Mouse (Mus musculus) MEL (cell line): Measurements from ENCODE around the gene Faim2. TPM values are rescaled to one million over a fixed set of nuclear protein-coding genes. Genes with fewer than 3 reads are reported as not detected.

Experiments used
- DNase-seq: peaks from one replicate; pipeline ENCODE4 v3.0.0; 2011; ENCODE audit warnings: low read depth, low spot score
- H3K27ac ChIP-seq: 2 replicates; pipeline ENCODE4 v1.5.1; 2012; ENCODE audit warnings: low read depth, mild to moderate bottlenecking, control low read depth, low read length, moderate library complexity; ENCODE audit not compliant: control insufficient read depth
- H3K27me3 ChIP-seq, 2 experiments: fragments of 150-350 bp in 1 of 2; sonication (generic) in 1 of 2; 2 replicates each; pipeline ENCODE4 v1.6.1; 2012; ENCODE audit warnings: low read length in 2 of 2, mild to moderate bottlenecking in 2 of 2, improper control_type of control experiment in 1 of 2, moderate library complexity in 1 of 2; ENCODE audit not compliant: insufficient read depth in 2 of 2, control insufficient read depth in 1 of 2
- H3K36me3 ChIP-seq, 2 experiments: 2 replicates each; pipeline ENCODE4 v1.6.1; 2012 to 2014; ENCODE audit warnings: low read length in 2 of 2, improper control_type of control experiment in 1 of 2, inconsistent platforms in 1 of 2, mild to moderate bottlenecking in 1 of 2; ENCODE audit not compliant: insufficient read depth in 2 of 2, control insufficient read depth in 1 of 2
- H3K4me1 ChIP-seq, 2 experiments: fragments of 150-350 bp in 1 of 2; sonication (generic) in 1 of 2; 2 replicates each; pipeline ENCODE4 v1.6.1; 2012; ENCODE audit warnings: low read length in 2 of 2, improper control_type of control experiment in 1 of 2, mild to moderate bottlenecking in 1 of 2; ENCODE audit not compliant: insufficient read depth in 2 of 2, control insufficient read depth in 1 of 2
- H3K4me3 ChIP-seq, 2 experiments: fragments of 150-350 bp in 1 of 2; sonication (generic) in 1 of 2; 2 replicates each; pipeline ENCODE4 v1.5.1; 2012; ENCODE audit warnings: low read depth in 2 of 2, low read length in 2 of 2, mild to moderate bottlenecking in 2 of 2, moderate library complexity in 2 of 2, control low read depth in 1 of 2, improper control_type of control experiment in 1 of 2; ENCODE audit not compliant: control insufficient read depth in 1 of 2, insufficient read depth in 1 of 2
- H3K79me2 ChIP-seq: 2 replicates; pipeline ENCODE4 v1.6.1; 2012; ENCODE audit warnings: mild to moderate bottlenecking, low read length, moderate library complexity; ENCODE audit not compliant: control insufficient read depth, poor library complexity, insufficient read depth
- H3K9ac ChIP-seq: 2 replicates; pipeline ENCODE4 v1.6.1; 2012; ENCODE audit warnings: low read depth, mild to moderate bottlenecking, control low read depth, low read length, moderate library complexity; ENCODE audit not compliant: control insufficient read depth, poor library complexity, severe bottlenecking
- H3K9me3 ChIP-seq: fragments of 150-350 bp; sonication (generic); replicated peaks from 2 replicates; pipeline ENCODE4 v1.6.1; 2012; ENCODE audit warnings: mild to moderate bottlenecking, low read length, improper control_type of control experiment, moderate library complexity; ENCODE audit not compliant: insufficient read depth
- CHD2 ChIP-seq: IDR thresholded peaks from 2 replicates; pipeline ENCODE4 v1.6.1; 2011; ENCODE audit warnings: low read length, improper control_type of control experiment
- CTCF ChIP-seq, 3 experiments: IDR thresholded peaks in 2 of 3; conservative IDR thresholded peaks in 1 of 3; 2 replicates each; pipeline ENCODE4 v1.5.1; 2011 to 2012; ENCODE audit warnings: low read length in 3 of 3, low read depth in 2 of 3, mild to moderate bottlenecking in 2 of 3, improper control_type of control experiment in 1 of 3, inconsistent platforms in 1 of 3, mixed read lengths in 1 of 3, moderate library complexity in 1 of 3; ENCODE audit not compliant: control insufficient read depth in 1 of 3, insufficient read depth in 1 of 3, poor library complexity in 1 of 3, severe bottlenecking in 1 of 3
- E2F4 ChIP-seq: IDR thresholded peaks from 2 replicates; pipeline ENCODE4 v1.6.1; 2011; ENCODE audit warnings: low read depth, low read length, improper control_type of control experiment, borderline replicate concordance
- ELF1 ChIP-seq: IDR thresholded peaks from 2 replicates; pipeline ENCODE4 v1.6.1; 2014; ENCODE audit warnings: low read depth, mild to moderate bottlenecking, inconsistent platforms, low read length, improper control_type of control experiment, moderate library complexity
- EP300 ChIP-seq, 2 experiments: IDR thresholded peaks; 2 replicates each; pipeline ENCODE4 v1.6.1; 2011; ENCODE audit warnings: improper control_type of control experiment in 2 of 2, low read length in 2 of 2, low read depth in 1 of 2, mild to moderate bottlenecking in 1 of 2
- GABPA ChIP-seq: IDR thresholded peaks from 2 replicates; pipeline ENCODE4 v1.6.1; 2012; ENCODE audit warnings: low read depth, mild to moderate bottlenecking, inconsistent platforms, low read length, improper control_type of control experiment, moderate library complexity
- GATA1 ChIP-seq: IDR thresholded peaks from 2 replicates; pipeline ENCODE4 v1.6.1; 2011; ENCODE audit warnings: low read depth, low read length, improper control_type of control experiment
- HCFC1 ChIP-seq: IDR thresholded peaks from 2 replicates; pipeline ENCODE4 v1.6.1; 2012; ENCODE audit warnings: low read depth, mild to moderate bottlenecking, inconsistent platforms, low read length, improper control_type of control experiment, moderate library complexity
- JUND ChIP-seq: IDR thresholded peaks from 2 replicates; pipeline ENCODE4 v1.6.1; 2011; ENCODE audit warnings: low read depth, mild to moderate bottlenecking, improper control_type of control experiment, low read length
- KAT2A ChIP-seq: conservative IDR thresholded peaks from 2 replicates; pipeline ENCODE4 v1.6.1; 2012; ENCODE audit warnings: low read depth, low read length, improper control_type of control experiment, inconsistent platforms
- MAFK ChIP-seq: IDR thresholded peaks from 2 replicates; pipeline ENCODE4 v1.6.1; 2011; ENCODE audit warnings: low read depth, mild to moderate bottlenecking, low read length, improper control_type of control experiment, borderline replicate concordance
- MAX ChIP-seq: IDR thresholded peaks from 2 replicates; pipeline ENCODE4 v1.6.1; 2011; ENCODE audit warnings: low read length, improper control_type of control experiment
- MAZ ChIP-seq: IDR thresholded peaks from 2 replicates; pipeline ENCODE4 v1.6.1; 2012; ENCODE audit warnings: low read depth, mild to moderate bottlenecking, inconsistent platforms, low read length, improper control_type of control experiment
- MEF2A ChIP-seq: IDR thresholded peaks from 2 replicates; pipeline ENCODE4 v1.6.1; 2014; ENCODE audit warnings: low read depth, mild to moderate bottlenecking, inconsistent platforms, low read length, improper control_type of control experiment; ENCODE audit not compliant: poor library complexity, insufficient replicate concordance, severe bottlenecking; ENCODE audit errors: extremely low read depth
- MXI1 ChIP-seq: IDR thresholded peaks from 2 replicates; pipeline ENCODE4 v1.6.1; 2011; ENCODE audit warnings: mild to moderate bottlenecking, low read depth, low read length, improper control_type of control experiment
- MYB ChIP-seq: IDR thresholded peaks from 2 replicates; pipeline ENCODE4 v1.6.1; 2011; ENCODE audit warnings: mild to moderate bottlenecking, low read depth, low read length, improper control_type of control experiment
- MYC ChIP-seq: IDR thresholded peaks from 2 replicates; pipeline ENCODE4 v1.6.1; 2011; ENCODE audit warnings: low read depth, mild to moderate bottlenecking, low read length, improper control_type of control experiment, moderate library complexity
- NELFE ChIP-seq: IDR thresholded peaks from 2 replicates; pipeline ENCODE4 v1.6.1; 2011; ENCODE audit warnings: low read depth, low read length, improper control_type of control experiment
- POLR2AphosphoS2 ChIP-seq: IDR thresholded peaks from 2 replicates; pipeline ENCODE4 v1.6.1; 2011; ENCODE audit warnings: low read length, improper control_type of control experiment
- POLR2AphosphoS5 ChIP-seq: IDR thresholded peaks from 2 replicates; pipeline ENCODE4 v1.6.1; 2012; ENCODE audit warnings: low read depth, borderline replicate concordance, mild to moderate bottlenecking, inconsistent platforms, low read length, moderate library complexity, mixed read lengths
- RAD21 ChIP-seq: IDR thresholded peaks from 2 replicates; pipeline ENCODE4 v1.6.1; 2011; ENCODE audit warnings: mild to moderate bottlenecking, low read depth, low read length, improper control_type of control experiment
- RCOR1 ChIP-seq: IDR thresholded peaks from 2 replicates; pipeline ENCODE4 v1.6.1; 2012; ENCODE audit warnings: low read depth, mild to moderate bottlenecking, inconsistent platforms, low read length, improper control_type of control experiment
- SMC3 ChIP-seq: IDR thresholded peaks from 2 replicates; pipeline ENCODE4 v1.6.1; 2011; ENCODE audit warnings: low read depth, low read length, improper control_type of control experiment
- TAL1 ChIP-seq: IDR thresholded peaks from 2 replicates; pipeline ENCODE4 v1.6.1; 2012; ENCODE audit warnings: mild to moderate bottlenecking, inconsistent platforms, low read length, moderate library complexity, mixed read lengths
- TCF12 ChIP-seq: IDR thresholded peaks from 2 replicates; pipeline ENCODE4 v1.6.1; 2014; ENCODE audit warnings: low read depth, mild to moderate bottlenecking, inconsistent platforms, low read length, improper control_type of control experiment, moderate library complexity
- USF1 ChIP-seq: IDR thresholded peaks from 2 replicates; pipeline ENCODE4 v1.6.1; 2014; ENCODE audit warnings: low read depth, mild to moderate bottlenecking, inconsistent platforms, low read length, improper control_type of control experiment, moderate library complexity
- USF2 ChIP-seq, 2 experiments: IDR thresholded peaks; 2 replicates each; pipeline ENCODE4 v1.6.1; 2011 to 2012; ENCODE audit warnings: improper control_type of control experiment in 2 of 2, low read length in 2 of 2, borderline replicate concordance in 1 of 2, inconsistent platforms in 1 of 2, low read depth in 1 of 2, mild to moderate bottlenecking in 1 of 2; ENCODE audit not compliant: insufficient read depth in 1 of 2
- ZC3H11A ChIP-seq: IDR thresholded peaks from 2 replicates; pipeline ENCODE4 v1.6.1; 2012; ENCODE audit warnings: low read depth, mild to moderate bottlenecking, inconsistent platforms, low read length, improper control_type of control experiment
- ZKSCAN1 ChIP-seq: IDR thresholded peaks from 2 replicates; pipeline ENCODE4 v1.6.1; 2012; ENCODE audit warnings: low read depth, mild to moderate bottlenecking, inconsistent platforms, low read length, improper control_type of control experiment, moderate library complexity
- ZMIZ1 ChIP-seq: IDR thresholded peaks from 2 replicates; pipeline ENCODE4 v1.6.1; 2012; ENCODE audit warnings: low read depth, mild to moderate bottlenecking, inconsistent platforms, low read length, improper control_type of control experiment, moderate library complexity
- ZNF384 ChIP-seq: IDR thresholded peaks from 2 replicates; pipeline ENCODE4 v1.6.1; 2012; ENCODE audit warnings: low read depth, mild to moderate bottlenecking, inconsistent platforms, low read length, improper control_type of control experiment
- polyA plus RNA-seq, 2 experiments: library from polyadenylated mRNA; stranded (reverse) in 1 of 2; unstranded in 1 of 2; fragments of >175 nt in 1 of 2; fragments of >200 nt in 1 of 2; gene quantifications; 2 replicates each; pipeline versions ENCODE4 v1.2.1 to v1.2.4; 2012; ENCODE audit warnings: low replicate concordance in 2 of 2, low read depth in 1 of 2; ENCODE audit not compliant: insufficient read length in 2 of 2, insufficient read depth in 1 of 2, missing spikeins in 1 of 2
- total RNA-seq: library from RNA; depleted of rRNA; stranded (reverse); fragments of 300-350 nt; gene quantifications from 2 replicates; pipeline ENCODE4 v1.2.3, GENCODE M21; 2012

Gene Faim2
- total and polyA plus RNA-seq, 3 experiments, result 0.06 to 0.08 TPM; not detected in 1

GRCm38 (mm10) chr15:99469736-99470135, 58.2 kb downstream of the Faim2 start:
- Histone ChIP-seq H3K27me3 (no peaks in the 10 kb centered on the region), H3K27ac (no peak overlapping the region), H3K4me1 (peaks cover 0 to 9% of the 10 kb centered on the region in 2 experiments; a peak in 2 of 4 replicates), H3K36me3 (peaks cover 0 to 10% of the 10 kb centered on the region in 2 experiments; a peak in 2 of 4 replicates), H3K79me2 (peaks cover 5% of the 10 kb centered on the region), H3K9ac (no peak overlapping the region), H3K4me3 (no peak overlapping the region), H3K9me3 (no peaks in the 10 kb centered on the region)
- DNase-seq, result no peak
- TF ChIP-seq JUND (no peak), ZKSCAN1 (no peak), CTCF (IDR thresholded peaks at IDR 0.05 in 2 of 3, conservative IDR thresholded peaks at IDR 0.05 in 1 of 3; ENCODE audit: control insufficient read depth in 1 of 3, insufficient read depth in 1 of 3, low read depth in 2 of 3, low read length in 3 of 3, poor library complexity in 1 of 3, severe bottlenecking in 1 of 3) (no peak), USF2 (IDR thresholded peaks at IDR 0.05; ENCODE audit: borderline replicate concordance in 1 of 2, insufficient read depth in 1 of 2, low read depth in 1 of 2, low read length in 2 of 2) (no peak), USF1 (no peak), HCFC1 (no peak), MAFK (no peak), POLR2AphosphoS2 (no peak), SMC3 (no peak), TAL1 (no peak)

- Histone ChIP-seq H3K4me3 (no peak overlapping the region), H3K36me3 (peaks cover 0 to 10% of the 10 kb centered on the region in 2 experiments; a peak in 2 of 4 replicates), H3K79me2 (peaks cover 1% of the 10 kb centered on the region; the same call in 1 of the 2 replicates), H3K27me3 (no peaks in the 10 kb centered on the region), H3K9ac (no peak overlapping the region), H3K27ac (no peak overlapping the region), H3K4me1 (peaks cover 0 to 8% of the 10 kb centered on the region in 2 experiments; a peak in 2 of 4 replicates), H3K9me3 (no peaks in the 10 kb centered on the region)
- DNase-seq, result peak; percentile 94
- TF ChIP-seq JUND (peak; percentile 83), NELFE (no peak), TAL1 (no peak), HCFC1 (0 out of 2 replicates have a peak, but pooled peaks have one; percentile 25), RAD21 (peak; percentile 58), SMC3 (peak; percentile 81), MEF2A (no peak), POLR2AphosphoS5 (no peak), ZC3H11A (peak; percentile 46), RCOR1 (no peak), USF2 (IDR thresholded peaks at IDR 0.05; ENCODE audit: borderline replicate concordance in 1 of 2, insufficient read depth in 1 of 2, low read depth in 1 of 2, low read length in 2 of 2) (peak in 1 of 2 experiments; percentile 22; a peak in 1 of 4 replicates), MAX (peak; percentile 96), MXI1 (peak; percentile 91), ZMIZ1 (no peak), E2F4 (no peak), MAFK (no peak), KAT2A (no peak), ZNF384 (no peak), TCF12 (no peak), MYC (peak; percentile 99), ELF1 (no peak), MYB (no peak), USF1 (peak; percentile 83), MAZ (no peak), GATA1 (no peak), CHD2 (no peak), GABPA (no peak), EP300 (IDR thresholded peaks at IDR 0.05; ENCODE audit: low read depth in 1 of 2, low read length in 2 of 2) (no peak)
Observed at GRCm38 (mm10) chr15:99469067-99469466, 58.9 kb downstream of the Faim2 start.
